In genomic region chr1:51649963-51650652, GRCm38 (mm10) we compare ENCODE assay signal across 12 mouse cellular contexts.
A peak's percentile ranks its signal among the peaks of the same experiment; 100 is the strongest.
DNase-seq lines count a peak whose midpoint lies in the region; ATAC-seq lines count a peak whose summit lies in the region.
"Had no signal": no experiment of that assay in that cellular context is flagged by ENCODE, and none has a peak within 500 bp of the region (broad histone marks: within the 10 kb centered on the region; RNA-seq: fewer than 3 reads in every experiment).

No protein-coding gene starts in this region.

- intact Hi-C loops in heart, postnatal 25 days (cut with DNase I) = loop anchor here (5.0 kb wide), 1 partner anchor 437 kb away; no protein-coding TSS in a partner anchor

- peak; percentile 20 for DNase-seq in layer of hippocampus, adult 9-11 months
- DNase-seq in layer of hippocampus, adult 9-10 months (ENCODE audit: low spot score) = no peak
- peak; percentile 96 for DNase-seq in forebrain, embryonic 14.5 days (ENCODE audit: low spot score)
- no peak for DNase-seq in spleen, postnatal 36 days (ENCODE audit: low spot score in 2 of 2)
- no peak for DNase-seq in heart, postnatal 25 days (ENCODE audit: low spot score)
- no peak for DNase-seq in cerebellum, adult 11 months
- DNase-seq: heart, adult 11 months had no signal

- H3K4me1 ChIP-seq in forebrain, embryonic 14.5 days (ENCODE audit: control insufficient read depth, insufficient read depth, low read length) = peaks cover 22% of the 10 kb centered on the region
- H3K4me1 ChIP-seq in limb, embryonic 12.5 days (replicated peaks) = peaks cover 8% of the 10 kb centered on the region
- H3K4me1 ChIP-seq in neural tube, embryonic 14.5 days (ENCODE audit: control insufficient read depth, insufficient read depth, low read length) = no peaks in the 10 kb centered on the region
- H3K4me1 ChIP-seq: stomach, embryonic 15.5 days had no signal

- no peak overlapping the region for H3K9ac ChIP-seq in forebrain, embryonic 14.5 days (ENCODE audit: low read length)
- no peak overlapping the region for H3K9ac ChIP-seq in limb, embryonic 12.5 days (replicated peaks)
- H3K9ac ChIP-seq in neural tube, embryonic 14.5 days (replicated peaks; ENCODE audit: low read depth, low read length) = no peak overlapping the region
- H3K9ac ChIP-seq: stomach, embryonic 15.5 days had no signal

- no peaks in the 10 kb centered on the region for H3K36me3 ChIP-seq in forebrain, embryonic 14.5 days (ENCODE audit: control insufficient read depth, insufficient read depth, low read length)
- no peaks in the 10 kb centered on the region for H3K36me3 ChIP-seq in limb, embryonic 12.5 days
- H3K36me3 ChIP-seq in neural tube, embryonic 14.5 days (ENCODE audit: control insufficient read depth, insufficient read depth, low read length) = no peaks in the 10 kb centered on the region
- H3K36me3 ChIP-seq: stomach, embryonic 15.5 days had no signal

- ATAC-seq in forebrain, embryonic 14.5 days = peak; percentile 97
- ATAC-seq in limb, embryonic 12.5 days (ENCODE audit: insufficient number of reproducible peaks, insufficient read depth, low FRiP score, low TSS enrichment, low read depth) = peak; percentile 66; the same call in 1 of the 2 replicates
- peak; percentile 96 for ATAC-seq in neural tube, embryonic 14.5 days (ENCODE audit: low read depth)
- ATAC-seq: inflammation-experienced regulatory T-cells, adult 6 months; Patski had no signal

- peak overlapping the region; percentile 14; the same call in 1 of the 2 replicates for H3K4me2 ChIP-seq in forebrain, embryonic 14.5 days (ENCODE audit: low read length)
- no peak overlapping the region for H3K4me2 ChIP-seq in limb, embryonic 12.5 days
- H3K4me2 ChIP-seq in neural tube, embryonic 14.5 days (ENCODE audit: low read depth, low read length) = no peak overlapping the region
- H3K4me2 ChIP-seq: stomach, embryonic 15.5 days had no signal

- no peak overlapping the region for H3K4me3 ChIP-seq in forebrain, embryonic 14.5 days (ENCODE audit: low read depth, low read length)
- no peak overlapping the region for H3K4me3 ChIP-seq in limb, embryonic 12.5 days (replicated peaks)
- H3K4me3 ChIP-seq in neural tube, embryonic 14.5 days (ENCODE audit: low read depth, low read length) = no peak overlapping the region
- H3K4me3 ChIP-seq: stomach, embryonic 15.5 days had no signal

- H3K27me3 ChIP-seq in forebrain, embryonic 14.5 days (replicated peaks; ENCODE audit: control insufficient read depth, insufficient read depth, low read length) = no peaks in the 10 kb centered on the region
- H3K27me3 ChIP-seq in limb, embryonic 12.5 days = no peaks in the 10 kb centered on the region
- no peaks in the 10 kb centered on the region for H3K27me3 ChIP-seq in neural tube, embryonic 14.5 days (ENCODE audit: control insufficient read depth, insufficient read depth, low read length)
- H3K27me3 ChIP-seq: stomach, embryonic 15.5 days had no signal

- WGBS in forebrain, embryonic 14.5 days = 3% methylated on average over 4 of the region's 4 CpGs
- 9% methylated on average over 4 of the region's 4 CpGs for WGBS in limb, embryonic 12.5 days
- 14% methylated on average over 4 of the region's 4 CpGs for WGBS in neural tube, embryonic 14.5 days

- H3K9me3 ChIP-seq in forebrain, embryonic 14.5 days (replicated peaks; ENCODE audit: control insufficient read depth, low read length) = no peaks in the 10 kb centered on the region
- H3K9me3 ChIP-seq in limb, embryonic 12.5 days = no peaks in the 10 kb centered on the region
- H3K9me3 ChIP-seq in neural tube, embryonic 14.5 days (ENCODE audit: control insufficient read depth, low read length) = no peaks in the 10 kb centered on the region
- H3K9me3 ChIP-seq: stomach, embryonic 15.5 days had no signal

- H3K27ac ChIP-seq in forebrain, embryonic 14.5 days (ENCODE audit: low read depth, low read length) = peak overlapping the region; percentile 88
- no peak overlapping the region for H3K27ac ChIP-seq in limb, embryonic 12.5 days
- peak overlapping the region; percentile 53; the same call in 1 of the 2 replicates for H3K27ac ChIP-seq in neural tube, embryonic 14.5 days (ENCODE audit: low read depth, low read length)
- H3K27ac ChIP-seq: stomach, embryonic 15.5 days had no signal

Comparison
In these comparisons a context has a peak if more than half of its experiments do, and no peak if none do; other contexts are left out.
1. DNase-seq: peak in layer of hippocampus, adult 9-11 months (single experiment) and forebrain, embryonic 14.5 days (single experiment); none in layer of hippocampus, adult 9-10 months (single experiment), spleen, postnatal 36 days (0 of 2), heart, postnatal 25 days (single experiment) and cerebellum, adult 11 months (single experiment).
2. Peak in every context shown above with its lines, with median percentiles within 50 percentile points of each other: ATAC-seq.